Mouse (Mus musculus) hindbrain, embryonic 11.5 days (tissue): ENCODE measurements around the gene Prmt3. TPM values are rescaled to one million over a fixed set of nuclear protein-coding genes. Genes with fewer than 3 reads are reported as not detected.

ENCODE experiments used
- polyA plus RNA-seq: library from polyadenylated mRNA; unstranded; fragments of >200 nt; fragmentation: Nextera tagmentation; extraction: Ambion mirVana; gene quantifications from 2 replicates; pipeline ENCODE4 v1.2.1, GENCODE M21; 2014

The Prmt3 gene
- polyA plus RNA-seq, 1 experiment from 2014 or later = 53.5 TPM

Other genes with a start within 250 kb of the Prmt3 start
- 35.7 and 39.4 TPM in 2 replicates for gene Dbx1, start 141.5 kb upstream of the Prmt3 start, polyA plus RNA-seq
- 3.3 and 4.4 TPM in 2 replicates for gene Htatip2, start 19.2 kb upstream of the Prmt3 start, polyA plus RNA-seq
- gene Slc6a5, start 131.8 kb downstream of the Prmt3 start, polyA plus RNA-seq = 5.2 and 5.4 TPM in 2 replicates
- 3.1 and 3.3 TPM in 2 replicates for gene Nell1, start 196.5 kb downstream of the Prmt3 start, polyA plus RNA-seq